Mouse (Mus musculus): ENCODE measurements around the gene Olfr392.

Olfr392 gene

DNA sequence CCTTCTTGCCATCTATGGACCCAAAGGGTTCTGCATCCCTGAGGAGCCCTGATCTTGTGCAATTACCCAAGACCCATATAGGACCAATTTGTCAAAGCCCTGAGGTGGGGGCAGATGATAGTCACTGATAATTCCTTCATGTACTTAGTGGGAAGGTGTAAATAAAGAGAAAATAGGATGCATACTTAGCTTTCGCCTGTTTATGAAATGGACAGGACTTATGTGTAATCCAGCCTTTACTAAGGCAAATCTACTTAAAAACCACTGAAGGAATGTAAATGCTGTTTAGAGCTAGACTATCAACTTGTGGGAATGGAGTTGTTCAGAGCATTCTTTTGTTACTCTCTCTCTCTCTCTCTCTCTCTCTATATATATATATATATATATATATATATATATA is at the start of gene Olfr392:
TSS of gene Olfr392 (minus strand) at position 101 of the 400 bp plus-strand sequence.
- ATAC-seq (ENCODE audit: low TSS enrichment) = no peak

DNA sequence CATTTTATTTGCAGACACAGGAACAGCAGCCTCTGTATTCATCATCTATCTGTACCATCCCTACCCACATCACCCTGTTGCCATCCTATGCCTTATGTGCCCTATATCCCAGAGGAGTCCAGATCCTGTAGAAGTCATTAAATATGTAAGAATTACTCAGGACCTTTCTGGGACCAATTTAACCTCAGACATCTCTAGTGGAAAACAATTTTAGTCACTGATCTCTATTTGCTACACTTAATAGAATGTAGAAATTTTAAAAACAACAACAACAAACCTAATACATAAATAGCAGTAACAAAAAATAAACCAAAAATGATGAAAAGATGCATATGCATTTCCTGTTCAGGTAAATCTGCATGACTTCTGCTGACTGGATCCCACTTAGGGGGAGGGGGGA is 34.5 kb upstream of the Olfr392 start, which contains the start of gene Olfr393:
TSS of gene Olfr393 (minus strand) at position 101 of the 400 bp plus-strand sequence.
- ATAC-seq (ENCODE audit: low TSS enrichment) = no peak

DNA sequence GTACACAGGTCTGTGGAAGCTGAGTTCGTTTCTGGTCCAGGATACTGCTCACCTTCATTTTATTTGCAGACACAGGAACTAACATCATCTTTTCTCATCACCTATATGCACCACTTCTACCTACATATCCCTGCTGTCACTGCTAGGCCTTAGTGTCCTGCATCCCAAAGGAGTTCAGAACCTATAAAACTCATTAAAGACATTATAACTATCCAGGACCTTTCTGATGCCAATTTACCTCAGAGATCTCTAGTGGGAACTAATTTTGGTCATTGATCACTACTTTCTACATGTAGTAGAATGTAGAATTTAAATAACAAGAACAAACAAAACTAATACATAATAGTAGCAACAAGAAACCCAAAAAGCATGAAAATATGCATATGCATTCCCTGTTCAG is 13.9 kb downstream of the Olfr392 start, which contains the start of gene Olfr391-ps:
TSS of gene Olfr391-ps (minus strand) at position 101 of the 400 bp plus-strand sequence.
- no peak for ATAC-seq (ENCODE audit: low TSS enrichment)

DNA sequence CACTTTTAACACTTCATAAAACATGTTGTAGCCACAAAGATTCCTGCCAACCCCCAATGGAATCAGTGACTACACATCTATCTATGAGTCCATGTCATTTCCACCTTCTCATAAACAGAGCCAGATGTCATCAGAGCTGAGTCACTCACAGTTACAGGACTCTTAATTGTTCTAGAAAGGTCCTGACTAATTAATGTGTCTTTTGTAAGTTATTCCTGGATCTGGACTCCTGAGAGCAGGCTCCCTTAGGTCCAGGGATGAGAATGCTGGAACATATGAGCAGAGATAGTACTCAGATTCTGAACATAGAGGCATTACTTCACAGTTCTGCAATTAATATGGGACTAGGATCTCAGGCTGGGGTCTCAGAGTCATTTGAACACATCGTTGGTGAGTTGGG is 34.2 kb downstream of the Olfr392 start, which contains the start of gene Olfr390:
TSS of gene Olfr390 (plus strand) at position 301 of the 400 bp plus-strand sequence.
- no peak for ATAC-seq (ENCODE audit: low TSS enrichment)

DNA sequence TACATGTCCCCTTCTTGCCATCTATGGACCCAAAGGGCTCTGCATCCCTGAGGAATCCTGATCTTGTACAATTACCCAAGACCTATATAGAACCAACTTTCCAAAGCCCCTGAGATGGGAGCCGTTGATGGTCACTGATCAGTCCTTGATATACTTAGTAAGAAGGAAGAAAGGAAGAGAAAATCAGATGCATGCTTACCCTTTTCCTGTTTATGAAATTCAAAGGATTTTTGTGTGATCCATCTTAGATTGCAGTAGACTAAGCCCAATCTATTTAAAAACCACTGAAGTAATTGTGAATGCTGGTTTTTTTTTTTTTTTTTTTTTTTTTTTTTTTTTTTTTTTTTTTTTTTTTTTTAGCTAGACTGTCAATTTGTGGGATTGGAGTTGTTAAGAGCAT is 36.2 kb downstream of the Olfr392 start, which contains the start of gene Olfr389:
TSS of gene Olfr389 (minus strand) at position 101 of the 400 bp plus-strand sequence.
- ATAC-seq (ENCODE audit: low TSS enrichment) = no peak

Measured in frontal cortex, adult (tissue).